26 mouse cellular contexts compared by ENCODE assay signal in genomic region chr6:149366403-149366802, GRCm38 (mm10). TPM values are rescaled to one million over a fixed set of nuclear protein-coding genes. Genes with fewer than 3 reads are reported as not detected.
DNase-seq lines count a peak whose midpoint lies in the region; ATAC-seq and TF ChIP-seq lines count a peak whose summit lies in the region.
"Had no signal": no experiment of that assay in that cellular context is flagged by ENCODE, and none has a peak within 500 bp of the region (broad histone marks: within the 10 kb centered on the region; RNA-seq: fewer than 3 reads in every experiment).

No protein-coding gene starts in this region.

- no peak overlapping the region for H3K4me3 ChIP-seq in stomach, postnatal 0 days (ENCODE audit: low read depth, low read length)
- H3K4me3 ChIP-seq in lung, postnatal 0 days (ENCODE audit: low read depth, low read length): no peak overlapping the region
- H3K4me3 ChIP-seq: embryonic facial prominence, embryonic 15.5 days; forebrain, embryonic 12.5 days; heart, embryonic 15.5 days; hindbrain, embryonic 13.5 days had no signal

- no peak overlapping the region for H3K27ac ChIP-seq in stomach, postnatal 0 days (replicated peaks)
- no peak overlapping the region for H3K27ac ChIP-seq in lung, postnatal 0 days (ENCODE audit: low read length)
- H3K27ac ChIP-seq: embryonic facial prominence, embryonic 15.5 days; forebrain, embryonic 12.5 days; heart, embryonic 15.5 days; hindbrain, embryonic 13.5 days; hindbrain, postnatal 0 days had no signal

- WGBS in stomach, postnatal 0 days: 82% methylated on average over 2 of the region's 2 CpGs
- 83% methylated on average over 2 of the region's 2 CpGs for WGBS in lung, postnatal 0 days

- TF ChIP-seq CTCF in stomach, postnatal 0 days (IDR thresholded peaks at IDR 0.05; ENCODE audit: low read depth): no peak
- no peak for TF ChIP-seq CTCF in lung, postnatal 0 days (IDR thresholded peaks at IDR 0.05)

- DNase-seq in 3T3-L1 (ENCODE audit: low read depth, low spot score): peak; percentile 85
- no peak for DNase-seq in stomach, postnatal 0 days (ENCODE audit: low spot score)
- no peak for DNase-seq in heart, adult 9 months (ENCODE audit: low spot score in 2 of 2)
- no peak for DNase-seq in gastrocnemius, adult 18-20 months (ENCODE audit: low spot score)
- DNase-seq in lung, postnatal 0 days (ENCODE audit: low spot score): no peak
- DNase-seq: adrenal gland, adult 8-10 months; adrenal gland, postnatal 36 days; B cell, adult 2 months; cerebellum, adult 2 months; cerebellum, postnatal 10 days; embryo, embryonic 11 days; forebrain, postnatal 0 days; gastrocnemius, postnatal 10 days; heart, adult 18-20 months; heart, postnatal 14 days; kidney, adult 2 months had no signal

- TF ChIP-seq EP300 in stomach, postnatal 0 days (optimal IDR thresholded peaks at IDR 0.05): no peak
- TF ChIP-seq EP300 in lung, postnatal 0 days (IDR thresholded peaks at IDR 0.05): no peak

- H3K9ac ChIP-seq in stomach, postnatal 0 days (ENCODE audit: low read length): no peak overlapping the region
- H3K9ac ChIP-seq in lung, postnatal 0 days (replicated peaks; ENCODE audit: low read depth): no peak overlapping the region
- H3K9ac ChIP-seq: embryonic facial prominence, embryonic 15.5 days; forebrain, embryonic 12.5 days; forebrain, postnatal 0 days; heart, embryonic 15.5 days; hindbrain, embryonic 13.5 days had no signal

- no peaks in the 10 kb centered on the region for H3K36me3 ChIP-seq in stomach, postnatal 0 days (ENCODE audit: control insufficient read depth, insufficient read depth, low read length)
- H3K36me3 ChIP-seq in lung, postnatal 0 days (ENCODE audit: insufficient read depth, low read length): no peaks in the 10 kb centered on the region
- H3K36me3 ChIP-seq: embryonic facial prominence, embryonic 15.5 days; forebrain, embryonic 12.5 days; heart, embryonic 15.5 days; hindbrain, embryonic 13.5 days had no signal

- no peaks in the 10 kb centered on the region for H3K27me3 ChIP-seq in stomach, postnatal 0 days (ENCODE audit: control insufficient read depth, insufficient read depth, low read length)
- H3K27me3 ChIP-seq in lung, postnatal 0 days (replicated peaks; ENCODE audit: insufficient read depth, low read length): no peaks in the 10 kb centered on the region
- H3K27me3 ChIP-seq: embryonic facial prominence, embryonic 15.5 days; forebrain, embryonic 12.5 days; heart, embryonic 15.5 days; hindbrain, embryonic 13.5 days had no signal

- no peaks in the 10 kb centered on the region for H3K9me3 ChIP-seq in stomach, postnatal 0 days (ENCODE audit: control insufficient read depth, low read length)
- no peaks in the 10 kb centered on the region for H3K9me3 ChIP-seq in lung, postnatal 0 days (ENCODE audit: low read length)
- H3K9me3 ChIP-seq: embryonic facial prominence, embryonic 15.5 days; heart, embryonic 15.5 days; hindbrain, embryonic 13.5 days had no signal

- H3K4me2 ChIP-seq in stomach, postnatal 0 days (replicated peaks; ENCODE audit: low read depth): no peak overlapping the region
- H3K4me2 ChIP-seq in lung, postnatal 0 days (replicated peaks; ENCODE audit: low read depth, low read length): no peak overlapping the region
- H3K4me2 ChIP-seq: embryonic facial prominence, embryonic 15.5 days; forebrain, embryonic 12.5 days; heart, embryonic 11.5 days; heart, embryonic 15.5 days; hindbrain, embryonic 13.5 days had no signal

- no peaks in the 10 kb centered on the region for H3K4me1 ChIP-seq in stomach, postnatal 0 days (replicated peaks; ENCODE audit: control insufficient read depth, insufficient read depth)
- no peaks in the 10 kb centered on the region for H3K4me1 ChIP-seq in lung, postnatal 0 days (ENCODE audit: insufficient read depth, low read depth, low read length)
- H3K4me1 ChIP-seq: embryonic facial prominence, embryonic 15.5 days; forebrain, embryonic 12.5 days; heart, embryonic 15.5 days; hindbrain, embryonic 13.5 days had no signal

- peak; percentile 98 for ATAC-seq in CD4-positive, CD25-positive, alpha-beta regulatory T cell, adult 4 months
- ATAC-seq in activated CD4-positive, CD25-positive, alpha-beta regulatory T cell, adult 4 months: peak; percentile 100
- ATAC-seq in megakaryocyte, adult 5-6 weeks (ENCODE audit: poor library complexity, severe bottlenecking): peak; percentile 65
- ATAC-seq in stomach, postnatal 0 days (ENCODE audit: low FRiP score, low TSS enrichment): no peak
- ATAC-seq in lung, postnatal 0 days: no peak
- ATAC-seq: forebrain, postnatal 0 days; hindbrain, postnatal 0 days; intestine, embryonic 16.5 days had no signal

RNA-seq across cellular contexts. Expression of gene Bicd1, which starts 42.3 kb away (rescaled TPM):
- 10 to 100 TPM; 20.1 to 21.6 TPM for polyA plus RNA-seq in CD4-positive, CD25-positive, alpha-beta regulatory T cell, adult 4 months (2017; shearing (Covaris generic))
- 10 to 100 TPM in 1 of 2 experiments, 1 to 10 TPM in 1; 8.8 to 10.8 TPM for polyA plus RNA-seq in activated CD4-positive, CD25-positive, alpha-beta regulatory T cell, adult 4 months (2017; shearing (Covaris generic))
- 0.13 and 0.14 TPM in 2 replicates for total RNA-seq in megakaryocyte, adult 5-6 weeks (2015)
- total RNA-seq in megakaryocyte, adult 5-6 weeks (2017): 0.48 and 1.4 TPM in 2 replicates
- polyA plus RNA-seq in stomach, postnatal 0 days (2015; fragmentation: Nextera tagmentation; extraction: Ambion mirVana): 4.1 and 4.5 TPM in 2 replicates
- under 1 TPM; 0.59 to 0.74 TPM for total RNA-seq in gastrocnemius, adult 18-20 months (2021)
- 2.2 and 2.4 TPM in 2 replicates for polyA plus RNA-seq in lung, postnatal 0 days (2015; fragmentation: Nextera tagmentation; extraction: Ambion mirVana)

RNA-seq across cellular contexts. Expression of gene Resf1, which starts 57.2 kb away (rescaled TPM):
- polyA plus RNA-seq in CD4-positive, CD25-positive, alpha-beta regulatory T cell, adult 4 months (2017; shearing (Covaris generic)): 100 to 1,000 TPM; 268 to 366 TPM
- 100 to 1,000 TPM; 186 to 274 TPM for polyA plus RNA-seq in activated CD4-positive, CD25-positive, alpha-beta regulatory T cell, adult 4 months (2017; shearing (Covaris generic))
- 114 and 122 TPM in 2 replicates for total RNA-seq in megakaryocyte, adult 5-6 weeks (2015)
- total RNA-seq in megakaryocyte, adult 5-6 weeks (2017): 76.9 and 91.4 TPM in 2 replicates
- 18.1 and 20.8 TPM in 2 replicates for polyA plus RNA-seq in stomach, postnatal 0 days (2015; fragmentation: Nextera tagmentation; extraction: Ambion mirVana)
- total RNA-seq in gastrocnemius, adult 18-20 months (2021): 10 to 100 TPM; 11.3 to 13.1 TPM
- 46.4 and 46.9 TPM in 2 replicates for polyA plus RNA-seq in lung, postnatal 0 days (2015; fragmentation: Nextera tagmentation; extraction: Ambion mirVana)

Comparison
In these comparisons a context has a peak if more than half of its experiments do, and no peak if none do; other contexts are left out.
1. ATAC-seq: peak in CD4-positive, CD25-positive, alpha-beta regulatory T cell, adult 4 months (single experiment), activated CD4-positive, CD25-positive, alpha-beta regulatory T cell, adult 4 months (single experiment) and megakaryocyte, adult 5-6 weeks (single experiment); none in stomach, postnatal 0 days (single experiment) and lung, postnatal 0 days (single experiment).